Mouse (Mus musculus) ES-Bruce4 (cell line): ENCODE results near the gene Tent2. TPM values are rescaled to one million over a fixed set of nuclear protein-coding genes. Genes with fewer than 3 reads are reported as not detected.
"Not testable (repeated sequence)": the region's sequence is repeated elsewhere in the genome, so short reads cannot be mapped to it uniquely, and the experiment has no call there.

Experiments
- H3K27ac ChIP-seq: 2 replicates; pipeline ENCODE4 v1.5.1; 2012; ENCODE audit warnings: low read length, inconsistent platforms; ENCODE audit not compliant: insufficient read depth
- H3K27me3 ChIP-seq: 2 replicates; pipeline ENCODE4 v1.6.1; 2012; ENCODE audit warnings: mild to moderate bottlenecking, low read length, inconsistent platforms; ENCODE audit not compliant: control insufficient read depth, poor library complexity, insufficient read depth, severe bottlenecking
- H3K36me3 ChIP-seq: 2 replicates; pipeline ENCODE4 v1.6.1; 2012; ENCODE audit warnings: inconsistent platforms, mild to moderate bottlenecking, low read length, moderate library complexity; ENCODE audit not compliant: control insufficient read depth, poor library complexity, insufficient read depth, severe bottlenecking
- H3K4me1 ChIP-seq: one replicate; pipeline ENCODE4 v1.8.1; 2011; ENCODE audit warnings: low read length; ENCODE audit not compliant: control insufficient read depth, insufficient read depth
- H3K4me3 ChIP-seq: 2 replicates; pipeline ENCODE4 v1.5.1; 2011; ENCODE audit warnings: low read depth, mild to moderate bottlenecking, low read length
- H3K9ac ChIP-seq: 2 replicates; pipeline ENCODE4 v1.6.1; 2012; ENCODE audit warnings: low read depth, mild to moderate bottlenecking, inconsistent platforms; ENCODE audit not compliant: poor library complexity, severe bottlenecking
- H3K9me3 ChIP-seq: replicated peaks from 2 replicates; pipeline ENCODE4 v1.6.1; 2012; ENCODE audit warnings: mild to moderate bottlenecking, low read length, inconsistent platforms; ENCODE audit not compliant: control insufficient read depth, poor library complexity, insufficient read depth, severe bottlenecking
- CTCF ChIP-seq: IDR thresholded peaks from one replicate; pipeline ENCODE4 v1.8.1; 2011; ENCODE audit warnings: low read depth, low read length
- EP300 ChIP-seq: IDR thresholded peaks from 2 replicates; pipeline ENCODE4 v1.6.1; 2011; ENCODE audit warnings: low read depth, low read length; ENCODE audit not compliant: insufficient read depth
- POLR2A ChIP-seq: IDR thresholded peaks from one replicate; pipeline ENCODE4 v1.8.1; 2011; ENCODE audit warnings: low read length; ENCODE audit not compliant: insufficient read depth
- polyA plus RNA-seq: library from polyadenylated mRNA; stranded (reverse); fragments of >200 nt; gene quantifications from 2 replicates; pipeline ENCODE4 v1.2.4, GENCODE M21; 2011; ENCODE audit warnings: low read depth; ENCODE audit not compliant: missing spikeins, insufficient read depth, insufficient read length

Tent2 gene
- polyA plus RNA-seq, 1 experiment = 100 TPM

- TF ChIP-seq EP300 = no peak
- Histone ChIP-seq H3K4me1 (no peaks in the 10 kb centered on the region), H3K27ac (no peak overlapping the region), H3K9ac (no peak overlapping the region), H3K4me3 (no peak overlapping the region), H3K9me3 (no peaks in the 10 kb centered on the region), H3K36me3 (peaks cover 2% of the 10 kb centered on the region), H3K27me3 (no peaks in the 10 kb centered on the region)
Measured at GRCm38 (mm10) chr13:93188738-93189137, 3.4 kb downstream of the Tent2 start.

- not testable (repeated sequence) for H3K36me3 ChIP-seq, H3K4me1 ChIP-seq, H3K9ac ChIP-seq, H3K27me3 ChIP-seq, H3K9me3 ChIP-seq, H3K4me3 ChIP-seq, H3K27ac ChIP-seq
Measured at GRCm38 (mm10) chr13:93187792-93188191, 4.4 kb downstream of the Tent2 start.

GRCm38 (mm10) chr13:93180351-93180750 is 11.8 kb downstream of the Tent2 start:
- TF ChIP-seq CTCF (no peak), EP300 (no peak), POLR2A (no peak)
- H3K9me3 ChIP-seq = no peaks in the 10 kb centered on the region
- no peak overlapping the region for H3K4me3 ChIP-seq
- no peak overlapping the region for H3K9ac ChIP-seq
- H3K27me3 ChIP-seq = no peaks in the 10 kb centered on the region
- H3K27ac ChIP-seq = no peak overlapping the region
- H3K4me1 ChIP-seq = no peaks in the 10 kb centered on the region
- H3K36me3 ChIP-seq = peaks cover 5% of the 10 kb centered on the region

- Histone ChIP-seq H3K9ac (no peak overlapping the region), H3K27me3 (no peaks in the 10 kb centered on the region), H3K9me3 (no peaks in the 10 kb centered on the region), H3K4me3 (no peak overlapping the region), H3K36me3 (peaks cover 7% of the 10 kb centered on the region), H3K27ac (no peak overlapping the region), H3K4me1 (no peaks in the 10 kb centered on the region)
- TF ChIP-seq POLR2A (no peak), CTCF (no peak), EP300 (no peak)
Measured at GRCm38 (mm10) chr13:93179522-93179921, 12.7 kb downstream of the Tent2 start.

GRCm38 (mm10) chr13:93177571-93177970 is 14.6 kb downstream of the Tent2 start:
- H3K4me3 ChIP-seq = no peak overlapping the region
- H3K4me1 ChIP-seq = no peaks in the 10 kb centered on the region
- TF ChIP-seq CTCF (no peak), EP300 (no peak), POLR2A (no peak)
- no peak overlapping the region for H3K27ac ChIP-seq
- H3K27me3 ChIP-seq = no peaks in the 10 kb centered on the region
- H3K9ac ChIP-seq = no peak overlapping the region
- H3K36me3 ChIP-seq = peaks cover 14% of the 10 kb centered on the region
- H3K9me3 ChIP-seq = no peaks in the 10 kb centered on the region

- no peak for TF ChIP-seq EP300
- TF ChIP-seq POLR2A = no peak
- TF ChIP-seq CTCF = no peak
- H3K4me3 ChIP-seq = no peak overlapping the region
- H3K27ac ChIP-seq = no peak overlapping the region
- H3K4me1 ChIP-seq = no peaks in the 10 kb centered on the region
- no peak overlapping the region for H3K9ac ChIP-seq
- no peaks in the 10 kb centered on the region for H3K9me3 ChIP-seq
- no peaks in the 10 kb centered on the region for H3K27me3 ChIP-seq
- peaks cover 5% of the 10 kb centered on the region for H3K36me3 ChIP-seq
Measured at GRCm38 (mm10) chr13:93163303-93163702, 28.9 kb downstream of the Tent2 start.

- no peaks in the 10 kb centered on the region for H3K9me3 ChIP-seq
- H3K4me3 ChIP-seq = no peak overlapping the region
- H3K9ac ChIP-seq = no peak overlapping the region
- TF ChIP-seq EP300 (no peak), CTCF (no peak), POLR2A (no peak)
- no peaks in the 10 kb centered on the region for H3K4me1 ChIP-seq
- H3K36me3 ChIP-seq = peaks cover 5% of the 10 kb centered on the region
- no peaks in the 10 kb centered on the region for H3K27me3 ChIP-seq
- H3K27ac ChIP-seq = no peak overlapping the region
Measured at GRCm38 (mm10) chr13:93162456-93162855, 29.7 kb downstream of the Tent2 start.
